Mouse (Mus musculus) cerebral cortex, adult 2 months (tissue): ENCODE results near the gene Copb2.

Source experiments
- WGBS: fragments of 180-500 bp; shearing (Covaris S2); methylation state at CpG from one replicate; pipeline ENCODE4 v1.1.7; 2018; 5-methylcytosine and 5-hydroxymethylcytosine counted together

The Copb2 gene

DNA sequence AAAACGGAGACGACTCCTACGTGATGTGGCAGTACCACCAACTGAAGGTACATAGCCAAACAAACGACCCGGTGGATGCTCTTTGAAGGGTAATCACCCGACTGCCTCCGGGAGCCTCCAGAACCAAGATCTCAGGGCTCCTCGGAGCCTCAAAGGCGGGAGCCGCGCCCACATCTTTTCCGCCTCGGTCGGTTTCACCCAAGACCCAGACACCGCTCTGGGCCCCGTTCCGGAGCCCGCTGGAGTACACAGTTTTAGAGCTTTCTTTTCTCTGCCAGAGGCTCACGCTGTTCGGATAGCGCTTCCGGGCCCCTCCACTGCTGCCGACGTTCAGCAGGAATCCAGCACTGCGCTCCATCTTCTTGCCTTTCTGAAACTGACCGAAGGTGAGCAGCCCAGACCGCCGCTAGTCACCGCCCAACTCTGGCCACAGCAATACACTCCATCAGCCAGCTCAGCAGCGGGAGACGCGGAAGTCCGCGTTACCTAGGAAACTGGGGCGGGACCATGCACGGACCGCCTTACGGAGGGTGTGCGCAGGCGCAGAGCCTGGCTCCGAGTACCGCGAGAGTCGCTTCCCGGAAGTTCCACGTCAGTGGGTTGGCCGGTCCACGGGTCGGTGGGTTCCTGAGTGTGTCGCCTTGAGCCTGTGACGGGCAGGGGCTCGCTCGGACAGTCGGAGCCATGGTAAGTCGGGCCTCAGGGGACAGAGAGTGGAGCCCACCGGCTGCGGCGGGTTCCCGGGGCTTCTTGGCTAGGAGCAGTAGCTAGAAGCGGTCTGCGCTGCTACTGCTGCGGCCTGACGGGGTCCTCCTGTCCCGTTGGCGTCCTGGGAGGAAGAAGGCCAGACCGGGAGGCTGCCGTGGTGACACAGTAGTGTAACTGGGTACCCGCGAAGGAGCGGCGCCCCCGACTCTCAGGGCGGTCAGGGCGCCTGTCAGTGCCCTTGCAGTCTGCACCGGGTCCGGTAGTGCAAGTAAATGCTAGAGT is at the start of gene Copb2:
TSS of gene Copb2 (plus strand) at position 585 of the 990 bp plus-strand sequence.
- WGBS, result under 1% methylated on average over 76 of the region's 76 CpGs

DNA sequence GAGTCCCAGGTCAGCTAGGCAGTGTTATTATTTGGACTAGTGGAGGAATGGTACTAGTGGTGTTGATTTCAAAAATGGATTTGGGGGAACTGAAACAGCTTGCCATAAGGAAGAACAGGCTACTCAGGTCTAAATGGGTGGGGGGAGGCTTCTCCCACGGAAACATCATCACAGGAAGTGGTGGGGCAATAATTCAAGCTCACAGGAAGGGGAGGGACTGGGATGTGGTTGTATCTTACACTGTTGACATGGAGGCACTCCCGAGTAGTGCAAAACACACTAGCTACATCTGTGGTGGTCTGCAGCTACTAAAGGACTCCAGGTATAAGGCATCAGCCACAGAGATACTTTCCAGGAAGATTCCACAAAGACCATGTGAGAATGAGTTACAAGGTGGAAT is 39.6 kb upstream of the Copb2 start:
- 73% methylated on average over 2 of the region's 2 CpGs for WGBS

DNA sequence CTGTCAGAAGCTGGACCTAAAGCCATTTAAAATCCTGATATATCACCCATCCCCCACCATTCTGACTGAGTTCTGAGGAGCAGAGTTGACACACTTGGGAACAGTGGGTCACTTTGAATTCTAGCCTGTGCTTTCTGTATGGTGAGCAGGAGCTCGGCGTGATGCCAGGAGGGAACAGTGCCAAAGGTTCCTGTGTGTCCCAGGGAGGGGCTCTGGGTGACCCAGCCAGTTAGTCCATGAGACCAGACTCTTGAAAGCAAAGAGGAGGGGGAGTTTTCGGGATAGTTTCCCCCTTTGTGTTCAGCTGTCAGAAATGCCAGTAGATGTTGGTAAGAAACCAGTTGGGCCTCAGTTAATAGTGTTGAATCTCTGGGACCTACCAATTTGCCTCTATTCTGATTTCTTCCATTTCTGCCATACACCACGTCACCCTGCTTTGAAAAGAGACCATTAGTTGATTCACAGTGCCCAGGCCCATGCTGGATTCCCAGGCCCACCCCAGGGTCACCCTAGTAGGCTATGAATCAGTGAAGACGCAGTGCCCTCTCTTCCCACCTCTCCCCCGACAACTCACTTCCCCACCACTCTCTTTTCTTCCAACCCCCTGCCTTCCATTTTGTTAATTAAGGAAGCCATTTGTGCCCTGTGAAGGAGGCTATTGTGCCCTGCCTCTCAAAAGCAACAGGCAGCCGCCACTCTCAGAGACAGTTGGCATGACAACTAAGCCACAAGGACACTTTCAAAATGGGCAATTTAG is 38.6 kb upstream of the Copb2 start:
- 63% methylated on average over 7 of the region's 7 CpGs for WGBS

DNA sequence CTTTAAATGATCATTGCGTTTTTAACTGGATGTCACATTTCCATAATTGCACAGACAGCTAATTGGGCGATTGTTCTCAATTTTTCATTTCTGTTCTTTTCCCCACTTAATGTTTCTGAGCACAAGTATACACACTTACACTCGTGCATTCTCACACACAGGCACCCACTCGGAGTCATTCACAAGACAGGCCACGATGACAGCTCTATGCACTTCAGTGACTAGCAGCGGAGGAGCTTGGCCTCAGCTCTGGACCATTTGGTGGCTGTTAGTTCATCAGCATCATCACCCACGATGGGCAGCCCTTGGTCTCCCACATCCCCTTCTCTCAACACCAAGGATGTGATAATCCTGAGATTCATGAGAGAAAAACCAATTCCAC is 38.0 kb upstream of the Copb2 start:
- 56% methylated on average over 7 of the region's 7 CpGs for WGBS

DNA sequence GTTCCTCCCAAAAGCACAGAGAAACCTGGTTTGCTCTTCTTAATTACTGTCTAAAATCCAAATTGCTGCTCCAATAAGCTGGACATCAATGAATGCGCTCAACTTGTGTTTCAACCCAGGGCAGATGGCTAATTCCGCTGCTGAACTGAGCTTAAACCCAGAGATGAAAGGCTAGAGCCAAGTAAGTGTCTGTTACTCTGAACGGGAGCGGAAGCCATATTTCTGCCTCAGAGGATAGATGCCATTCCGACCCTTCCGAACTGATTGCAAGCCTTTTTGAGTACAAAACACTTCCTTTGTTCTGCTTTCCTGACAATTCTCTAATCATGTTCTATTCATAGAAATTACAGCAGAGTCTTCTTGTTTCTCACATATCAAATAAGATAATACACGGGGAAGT is 36.3 kb upstream of the Copb2 start:
- 74% methylated on average over 7 of the region's 7 CpGs for WGBS

DNA sequence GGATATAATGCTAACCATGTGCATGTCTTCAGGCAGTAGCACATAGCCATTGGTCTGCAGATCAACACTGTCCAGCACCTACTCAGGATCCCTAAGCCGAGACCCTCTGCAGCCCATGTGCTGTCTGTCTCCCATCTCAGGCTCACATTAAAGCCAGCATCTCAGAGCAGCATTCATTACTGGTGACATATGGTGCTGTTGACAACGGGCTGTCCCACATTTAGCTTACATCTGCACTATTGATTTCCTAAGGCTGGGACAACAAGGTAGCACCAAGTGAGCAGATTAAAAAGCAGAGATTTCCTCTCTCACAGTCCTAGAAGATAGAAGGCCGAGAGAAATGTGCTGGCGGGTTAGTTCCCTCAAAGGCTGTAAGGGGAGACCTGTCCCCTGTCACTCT is 33.7 kb upstream of the Copb2 start:
- 75% methylated on average over 4 of the region's 4 CpGs for WGBS

DNA sequence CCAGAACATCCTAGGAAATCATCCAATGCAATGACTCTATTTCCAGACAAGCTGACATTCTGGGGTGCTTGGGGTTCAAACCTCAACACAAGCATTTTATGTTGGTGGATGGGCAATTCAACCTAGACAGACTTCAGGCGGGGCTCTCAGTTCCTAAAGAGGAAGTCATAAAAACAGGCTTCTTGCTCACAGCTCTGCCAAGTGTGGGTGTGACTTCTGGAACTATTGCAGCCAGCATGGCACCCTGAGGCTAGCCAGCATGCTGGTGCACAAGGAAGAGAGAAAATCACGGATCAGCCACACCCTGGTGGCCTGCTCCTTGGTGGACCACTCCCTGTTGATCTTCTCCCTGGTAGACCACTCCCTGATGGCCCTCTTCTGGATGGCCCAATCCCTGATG is 32.5 kb upstream of the Copb2 start:
- WGBS, result 47% methylated on average over 2 of the region's 2 CpGs

DNA sequence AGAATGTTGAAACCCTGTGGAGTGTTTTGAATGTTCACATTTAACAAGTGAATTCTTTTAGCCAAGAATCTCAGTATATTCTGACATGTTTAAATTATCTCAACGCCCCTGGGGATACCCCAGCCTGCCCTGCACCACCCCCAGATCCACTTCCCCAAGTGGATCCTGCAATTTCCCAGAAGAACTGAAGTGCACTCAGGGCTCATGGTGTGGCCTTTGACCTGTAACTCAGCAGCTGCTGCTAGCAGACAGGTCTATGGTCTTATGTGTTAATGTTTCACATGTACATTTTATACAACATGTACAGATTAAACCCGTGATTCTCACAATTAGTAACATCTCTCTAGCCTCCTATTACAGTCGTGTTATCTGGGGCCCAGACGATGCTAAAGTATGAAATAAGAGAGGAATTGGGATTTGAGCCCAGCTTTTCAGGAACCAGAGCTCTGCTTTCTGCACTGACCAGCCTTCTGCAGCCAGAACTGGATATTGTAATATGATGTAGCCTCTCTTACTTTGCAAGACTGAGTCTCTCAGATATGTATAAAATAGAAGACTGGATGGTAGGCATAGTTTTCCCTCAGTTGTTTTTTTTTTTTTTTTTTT is 28.7 kb upstream of the Copb2 start:
- 83% methylated on average over 4 of the region's 4 CpGs for WGBS

DNA sequence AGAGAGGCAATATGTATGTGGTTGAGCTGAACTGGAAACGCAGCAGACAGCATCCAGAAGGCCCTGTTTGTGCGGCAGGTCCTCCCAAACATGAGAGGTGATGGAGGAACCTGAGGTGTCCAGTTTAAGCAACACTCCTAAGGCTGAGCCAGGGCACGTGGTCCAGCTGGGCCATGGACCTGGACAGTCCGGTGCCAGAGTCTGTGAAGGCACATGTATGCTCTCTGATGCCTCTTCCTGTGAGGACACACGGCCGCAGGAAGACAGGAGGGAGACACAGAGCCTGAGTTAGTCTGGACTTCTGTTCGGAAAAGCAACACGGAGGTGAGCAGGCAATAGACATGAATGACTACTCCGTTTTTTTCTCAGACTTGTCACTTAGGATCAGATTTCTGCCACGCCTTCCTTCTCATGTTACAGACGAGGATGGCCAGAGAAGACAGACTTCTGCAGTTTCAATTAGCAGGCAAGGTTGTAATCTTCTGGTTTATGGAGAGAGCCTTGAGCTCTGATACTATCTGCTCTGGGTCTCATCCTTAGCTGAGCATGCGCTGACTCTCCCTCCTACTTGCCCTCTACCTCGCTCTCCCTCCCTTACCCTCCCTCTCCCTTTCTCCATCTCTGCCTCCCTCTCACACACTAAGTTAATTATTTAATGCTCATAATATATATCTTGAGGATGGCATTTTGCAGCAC is 25.4 kb upstream of the Copb2 start:
- 66% methylated on average over 13 of the region's 13 CpGs for WGBS

DNA sequence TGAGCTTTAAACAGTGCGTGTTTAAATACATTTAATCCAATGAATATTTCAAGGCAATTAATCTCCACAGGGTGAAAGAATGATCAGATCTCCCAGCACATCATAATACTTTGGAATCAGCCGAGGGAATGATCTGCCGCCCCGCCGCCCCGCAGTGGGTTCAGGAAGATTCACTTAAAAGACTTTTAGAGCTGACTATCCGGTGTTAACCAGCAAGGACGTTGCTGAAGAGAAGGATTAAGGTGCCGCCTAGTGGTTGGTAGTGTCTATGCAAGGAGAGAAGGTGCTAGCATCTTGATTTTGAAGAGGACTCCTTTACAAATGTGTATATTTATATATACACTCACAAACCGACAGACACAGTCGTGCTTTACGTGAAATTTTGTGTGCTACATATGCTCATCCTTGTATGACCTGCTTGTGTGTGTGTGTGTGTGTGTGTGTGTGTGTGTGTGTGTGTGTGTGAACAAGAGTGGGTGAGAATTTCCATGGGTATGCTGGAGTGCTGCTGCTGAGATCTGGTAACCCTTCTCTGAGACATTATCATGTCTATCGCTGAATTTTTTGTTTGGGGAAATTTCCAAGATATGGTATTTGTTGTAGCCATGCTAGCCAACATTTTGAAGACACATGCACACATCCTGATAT is 24.7 kb upstream of the Copb2 start:
- 6% methylated on average over 13 of the region's 13 CpGs for WGBS

DNA sequence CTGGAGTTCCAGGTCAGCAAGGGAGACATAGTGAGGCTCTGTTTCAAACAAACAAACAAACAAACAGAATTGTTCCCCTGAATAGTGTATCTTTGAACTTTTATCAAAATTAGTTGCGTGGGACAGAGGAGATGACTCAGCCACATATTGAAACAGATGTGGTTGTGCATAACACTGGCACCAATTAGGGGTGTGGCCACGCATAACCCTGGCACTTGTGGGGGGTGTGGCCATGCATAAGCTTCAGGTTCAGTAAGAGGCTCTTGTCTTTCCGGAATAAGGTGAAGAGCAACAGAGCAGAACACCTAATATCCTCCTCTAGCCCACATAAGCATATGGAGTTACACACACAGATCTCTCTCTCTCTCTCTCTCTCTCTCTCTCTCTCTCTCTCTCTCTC is 19.5 kb upstream of the Copb2 start:
- WGBS, result 87% methylated on average over 3 of the region's 3 CpGs

DNA sequence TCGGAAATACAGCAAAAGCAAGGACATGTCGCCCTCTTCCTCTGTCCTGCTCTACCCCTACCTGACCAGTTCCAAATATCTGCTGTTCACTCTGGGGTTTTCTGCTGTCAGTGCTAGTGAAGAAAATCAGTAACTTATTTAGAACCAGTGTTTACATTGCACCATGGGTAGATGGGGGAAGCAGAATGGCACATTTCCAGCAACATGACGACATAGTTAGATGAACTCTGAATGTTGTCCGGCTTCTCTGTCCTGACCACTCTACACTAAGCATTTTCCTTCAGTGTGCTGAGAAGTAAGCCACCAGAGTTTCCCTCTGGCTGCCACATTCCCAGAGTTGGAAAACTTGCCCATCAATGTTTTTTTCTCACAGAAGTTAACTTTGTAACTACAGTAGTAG is 20.3 kb downstream of the Copb2 start:
- 83% methylated on average over 4 of the region's 4 CpGs for WGBS

DNA sequence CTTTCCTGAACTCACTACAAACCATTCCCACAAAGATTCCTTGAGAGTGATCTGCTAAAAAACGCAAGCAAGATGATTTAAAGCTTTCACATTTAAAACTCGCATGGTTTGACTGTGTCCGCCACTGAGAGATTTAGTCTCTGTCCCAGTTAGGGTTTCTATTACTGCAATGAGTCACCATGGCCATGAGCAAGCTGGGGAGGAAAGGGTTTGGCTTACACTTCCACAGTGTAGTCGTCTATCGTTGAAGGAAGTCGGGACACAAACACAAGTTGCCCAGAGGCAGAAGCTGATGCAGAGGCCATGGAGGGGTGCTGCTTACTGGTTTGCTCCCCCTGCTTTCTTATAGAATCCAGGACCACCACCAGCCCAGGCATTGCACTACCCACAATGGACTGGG is 36.6 kb downstream of the Copb2 start:
- WGBS, result 71% methylated on average over 6 of the region's 6 CpGs

DNA sequence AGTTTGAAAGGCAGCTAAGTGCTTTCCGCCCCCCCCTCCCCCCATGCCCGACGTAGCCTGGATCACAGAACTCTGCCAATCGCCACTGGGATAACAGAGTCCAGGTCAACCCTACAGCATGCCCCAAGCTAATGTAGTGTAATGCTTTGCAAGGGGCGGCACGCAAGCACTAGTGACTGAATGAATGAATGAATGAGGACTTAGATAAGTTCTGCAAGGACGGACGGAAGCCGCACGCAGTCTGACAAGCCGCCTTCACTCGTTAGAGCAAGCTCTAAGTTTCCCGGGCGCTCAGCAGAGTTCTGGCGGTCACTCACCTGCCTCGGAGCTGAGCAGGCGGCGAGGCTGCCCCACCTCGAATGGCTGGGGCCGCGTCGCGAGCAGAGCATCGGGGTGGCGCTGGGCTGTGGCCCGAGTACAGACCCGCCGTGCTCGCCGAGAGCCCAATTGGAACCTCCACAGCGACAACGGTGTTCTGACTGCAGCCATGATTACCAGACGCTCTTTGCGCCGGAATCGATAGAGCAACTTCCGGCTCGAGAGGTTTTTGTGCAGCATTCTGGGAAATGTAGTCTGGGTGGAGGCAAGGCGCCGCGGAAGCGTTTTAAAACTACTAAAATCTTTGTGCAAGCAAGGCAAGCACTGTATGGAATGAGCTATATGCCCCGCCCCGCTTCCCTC is 37.8 kb downstream of the Copb2 start, which contains the start of gene Mrps22:
TSS of gene Mrps22 (minus strand) at position 505 of the 681 bp plus-strand sequence.
- WGBS, result under 1% methylated on average over 44 of the region's 44 CpGs

DNA sequence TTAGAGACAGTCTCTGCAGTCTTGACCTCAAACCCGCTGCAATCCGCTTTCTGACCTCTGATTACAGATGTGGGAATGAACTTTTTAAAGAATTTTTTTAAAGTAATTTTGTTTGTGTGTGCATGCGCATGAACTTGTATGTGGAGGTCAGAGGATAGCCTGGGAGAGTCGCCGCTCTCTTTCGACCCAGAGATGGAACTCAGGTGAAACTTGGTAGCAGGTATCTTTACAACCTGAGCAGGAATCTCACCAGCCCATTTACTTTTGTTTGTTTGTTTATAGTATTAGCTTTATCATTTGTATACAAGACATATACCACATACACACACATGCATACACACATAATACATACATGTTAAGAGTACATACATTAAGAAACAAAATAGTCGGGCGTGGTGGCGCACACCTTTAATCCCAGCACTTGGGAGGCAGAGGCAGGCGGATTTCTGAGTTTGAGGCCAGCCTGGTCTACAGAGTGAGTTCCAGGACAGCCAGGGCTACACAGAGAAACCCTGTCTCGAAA is 38.4 kb downstream of the Copb2 start:
- WGBS, result 52% methylated on average over 11 of the region's 11 CpGs

DNA sequence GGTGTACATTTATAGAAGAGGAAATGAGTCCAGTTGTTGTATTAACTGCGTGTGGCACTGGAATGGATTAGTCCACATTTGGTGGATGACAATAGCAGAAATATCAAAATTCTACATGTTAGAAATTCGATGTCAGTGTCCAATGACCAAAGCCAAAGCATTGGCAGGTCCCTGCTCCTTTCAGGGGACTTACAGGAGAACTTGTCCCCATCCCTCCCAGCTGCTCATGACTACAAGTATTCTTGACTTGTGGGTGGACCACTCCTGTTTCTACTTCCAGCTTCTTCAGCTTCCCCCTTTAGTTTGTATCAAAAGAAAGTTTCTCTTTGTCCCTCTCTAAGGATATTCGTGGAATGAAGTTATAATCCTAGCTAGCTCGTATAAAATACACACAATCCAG is 41.4 kb downstream of the Copb2 start:
- WGBS, result 69% methylated on average over 4 of the region's 4 CpGs

DNA sequence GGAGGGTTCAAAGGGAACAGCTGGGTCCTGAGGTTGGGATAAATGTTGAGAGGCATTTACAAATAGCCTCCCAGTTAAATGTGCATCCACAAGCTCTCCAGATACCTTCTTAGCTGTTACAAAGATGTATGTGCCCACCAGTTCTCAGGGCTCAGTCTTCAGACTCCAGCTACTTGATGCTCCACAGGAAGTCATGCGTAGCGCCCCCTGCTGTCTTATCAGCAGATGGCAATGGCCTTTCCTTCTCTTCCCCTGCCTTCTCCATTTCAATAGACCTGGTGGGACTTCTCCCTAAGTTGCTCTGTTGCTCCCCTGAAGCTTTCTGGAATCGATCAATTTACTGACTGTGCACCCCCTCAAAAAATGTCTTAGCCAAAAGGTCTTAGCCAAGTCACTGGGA is 65.0 kb downstream of the Copb2 start:
- WGBS, result 48% methylated on average over 3 of the region's 3 CpGs

DNA sequence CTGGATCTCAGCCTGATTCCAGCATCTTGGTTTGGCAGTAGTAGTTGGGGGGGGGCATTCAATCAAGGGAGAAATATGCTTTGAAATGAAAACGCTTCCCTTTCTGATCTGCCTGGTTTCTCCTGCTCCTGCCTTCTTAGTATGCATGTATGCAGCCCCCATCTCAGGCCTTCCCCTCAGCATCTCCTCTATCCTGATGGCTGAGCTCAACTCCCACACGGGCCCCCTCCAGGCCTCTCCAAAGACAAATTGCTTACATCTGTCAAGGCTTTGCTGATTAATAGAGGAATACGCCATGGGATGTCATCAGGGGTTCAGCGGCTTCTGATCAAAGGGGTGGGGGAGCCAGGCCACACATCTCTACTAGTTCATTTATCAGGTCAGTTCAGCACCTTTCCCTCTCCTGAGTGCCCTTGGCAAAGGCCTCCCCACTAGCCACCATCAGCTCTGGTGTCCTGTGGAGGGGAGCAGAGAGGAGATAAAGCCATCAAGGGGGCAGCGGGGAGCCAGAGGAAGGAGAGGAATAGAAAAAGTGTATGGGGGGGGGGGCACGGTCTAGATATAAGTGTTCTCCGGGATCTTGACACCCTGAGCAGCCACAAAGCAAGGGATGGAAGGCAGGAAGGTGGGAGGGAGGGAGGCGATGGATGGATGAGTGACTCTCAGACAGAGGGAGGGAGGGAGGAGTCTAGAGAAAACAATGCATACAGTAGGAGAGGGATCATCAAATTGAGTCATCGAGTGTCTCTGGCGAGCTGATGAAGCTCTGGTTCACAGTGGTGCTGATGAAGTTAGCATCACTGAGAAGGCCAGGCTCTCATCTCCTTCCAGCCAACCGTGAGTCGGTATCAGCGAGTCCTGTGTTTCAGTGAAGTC is 70.0 kb downstream of the Copb2 start:
- 81% methylated on average over 13 of the region's 13 CpGs for WGBS
